Mouse (Mus musculus) liver, adult 2 months (tissue): ENCODE results near the gene BC049352. TPM values are rescaled to one million over a fixed set of nuclear protein-coding genes. Genes with fewer than 3 reads are reported as not detected.
A peak's percentile ranks its signal among the peaks of the same experiment; 100 is the strongest.

ENCODE experiments used
- DNase-seq: peaks from one replicate; pipeline ENCODE4 v3.0.0-alpha.2; 2011; ENCODE audit warnings: low read depth, low spot score; ENCODE audit errors: extremely low read depth
- H3K27ac ChIP-seq: fragments of 200-500 bp; replicated peaks from 2 replicates; pipeline ENCODE4 v1.5.1; 2012; ENCODE audit warnings: low read depth, mild to moderate bottlenecking, control low read depth, inconsistent platforms, low read length; ENCODE audit not compliant: insufficient read depth
- H3K27me3 ChIP-seq: fragments of 200-500 bp; 2 replicates; pipeline ENCODE4 v1.6.1; 2012; ENCODE audit warnings: mild to moderate bottlenecking, moderate library complexity, low read length, inconsistent platforms; ENCODE audit not compliant: control insufficient read depth, insufficient read depth
- H3K36me3 ChIP-seq: fragments of 200-500 bp; 2 replicates; pipeline ENCODE4 v1.6.1; 2012; ENCODE audit warnings: low read length, inconsistent platforms; ENCODE audit not compliant: control insufficient read depth, insufficient read depth
- H3K4me1 ChIP-seq: fragments of 200-500 bp; 2 replicates; pipeline ENCODE4 v1.6.1; 2011; ENCODE audit warnings: low read length; ENCODE audit not compliant: control insufficient read depth, insufficient read depth
- H3K4me3 ChIP-seq: fragments of 200-500 bp; 2 replicates; pipeline ENCODE4 v1.5.1; 2011; ENCODE audit warnings: low read depth, mild to moderate bottlenecking, control low read depth, low read length, moderate library complexity; ENCODE audit not compliant: insufficient read depth
- H3K79me2 ChIP-seq: fragments of 200-500 bp; 2 replicates; pipeline ENCODE4 v1.6.1; 2012; ENCODE audit warnings: inconsistent platforms, mild to moderate bottlenecking, low read length, moderate library complexity; ENCODE audit not compliant: control insufficient read depth, insufficient read depth
- H3K9ac ChIP-seq: fragments of 200-500 bp; 2 replicates; pipeline ENCODE4 v1.6.1; 2012; ENCODE audit warnings: low read depth, mild to moderate bottlenecking, control low read depth, inconsistent platforms, low read length
- CTCF ChIP-seq: fragments of 200-500 bp; IDR thresholded peaks from 2 replicates; pipeline ENCODE4 v1.5.1; 2011; ENCODE audit warnings: low read depth, low read length, control low read depth
- POLR2A ChIP-seq: fragments of 200-500 bp; IDR thresholded peaks from 2 replicates; pipeline ENCODE4 v1.6.1; 2011; ENCODE audit warnings: low read length, control low read depth; ENCODE audit not compliant: insufficient read depth; ENCODE audit errors: extremely low read depth
- WGBS: fragments of 180-500 bp; shearing (Covaris S2); methylation state at CpG from one replicate; pipeline ENCODE4 v1.1.7; 2018; 5-methylcytosine and 5-hydroxymethylcytosine counted together
- polyA plus RNA-seq: library from polyadenylated mRNA; depleted of rRNA; stranded (reverse); fragments of >200 nt; gene quantifications from 2 replicates; pipeline ENCODE4 v1.2.3, GENCODE M21; 2012
- total RNA-seq: library from RNA; depleted of rRNA; stranded (reverse); fragments of >200 nt; gene quantifications from 2 replicates; pipeline ENCODE4 v1.2.3, GENCODE M21; 2014

Gene BC049352
- total and polyA plus RNA-seq, 2 experiments, result 0.17 to 0.55 TPM

- WGBS, result 40% methylated on average over 6 of the region's 6 CpGs
- H3K27ac ChIP-seq, result no peak overlapping the region
- TF ChIP-seq CTCF (no peak), POLR2A (no peak)
Observed at GRCm38 (mm10) chr9:45254021-45254420, 72.2 kb downstream of the BC049352 start.

GRCm38 (mm10) chr9:45254605-45255004, 72.8 kb downstream of the BC049352 start:
- Histone ChIP-seq H3K9ac (no peak overlapping the region), H3K4me1 (no peaks in the 10 kb centered on the region), H3K36me3 (no peaks in the 10 kb centered on the region), H3K79me2 (no peaks in the 10 kb centered on the region), H3K27ac (no peak overlapping the region), H3K27me3 (no peaks in the 10 kb centered on the region), H3K4me3 (no peak overlapping the region)
- WGBS, result 58% methylated on average over 4 of the region's 4 CpGs
- no peak for DNase-seq
- TF ChIP-seq POLR2A (no peak), CTCF (no peak)

More at GRCm38 (mm10) chr9:45254021-45254420, 72.2 kb downstream of the BC049352 start:
- H3K79me2 ChIP-seq, result no peaks in the 10 kb centered on the region
- H3K4me3 ChIP-seq, result no peak overlapping the region
- H3K36me3 ChIP-seq, result no peaks in the 10 kb centered on the region
- H3K4me1 ChIP-seq, result no peaks in the 10 kb centered on the region
- H3K9ac ChIP-seq, result no peak overlapping the region
- H3K27me3 ChIP-seq, result no peaks in the 10 kb centered on the region
- DNase-seq, result no peak

DNA sequence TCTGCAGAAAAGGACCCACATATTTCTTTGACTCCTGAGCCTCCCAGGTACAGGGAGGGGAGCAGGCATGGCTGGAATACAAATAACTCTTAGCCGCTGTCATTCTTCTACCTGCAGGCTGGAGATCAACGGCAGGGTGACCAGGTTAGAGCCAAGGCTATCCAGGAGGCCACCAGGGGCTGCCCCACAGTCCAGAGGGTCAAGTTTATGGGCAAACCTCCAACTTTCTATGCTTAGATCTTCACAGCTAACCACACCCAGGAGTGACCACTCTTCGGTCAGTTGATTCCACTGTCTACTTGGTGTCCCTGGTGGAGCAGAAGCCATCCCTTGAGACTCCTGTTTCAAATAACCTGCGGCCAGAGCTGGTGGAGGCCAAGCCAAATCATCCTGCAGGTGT, 73.6 kb downstream of the BC049352 start:
- Histone ChIP-seq H3K79me2 (no peaks in the 10 kb centered on the region), H3K4me1 (no peaks in the 10 kb centered on the region), H3K9ac (no peak overlapping the region), H3K36me3 (no peaks in the 10 kb centered on the region), H3K4me3 (no peak overlapping the region), H3K27me3 (no peaks in the 10 kb centered on the region), H3K27ac (no peak overlapping the region)
- WGBS, result 73% methylated on average over 4 of the region's 4 CpGs
- DNase-seq, result no peak
- no peak for TF ChIP-seq POLR2A
- TF ChIP-seq CTCF, result no peak

DNA sequence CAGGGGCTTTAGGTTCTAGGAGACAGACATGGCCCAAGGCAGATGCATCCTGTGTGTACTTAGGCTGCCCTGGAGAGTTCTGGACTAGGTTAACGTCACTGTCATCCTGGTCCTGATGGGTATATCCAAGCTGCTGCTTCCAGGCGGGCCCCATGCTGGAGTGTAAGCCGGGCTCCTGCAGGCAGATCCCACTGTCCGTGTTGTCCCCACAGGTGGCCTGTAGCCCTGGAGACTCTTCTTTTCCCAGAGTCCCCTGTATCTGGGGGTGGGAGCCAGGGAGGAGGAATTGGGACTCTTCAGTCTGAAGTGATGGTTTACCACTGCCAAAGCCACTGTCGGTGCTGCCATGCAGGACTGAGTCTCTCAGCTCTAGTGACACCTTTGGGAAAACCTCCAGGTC, 74.2 kb downstream of the BC049352 start:
- 87% methylated on average over 5 of the region's 5 CpGs for WGBS
- no peak for TF ChIP-seq CTCF
- TF ChIP-seq POLR2A, result no peak

GRCm38 (mm10) chr9:45259065-45259464, 77.3 kb downstream of the BC049352 start:
- no peak for DNase-seq
- Histone ChIP-seq H3K27ac (no peak overlapping the region), H3K4me3 (no peak overlapping the region), H3K36me3 (no peaks in the 10 kb centered on the region), H3K4me1 (no peaks in the 10 kb centered on the region), H3K79me2 (no peaks in the 10 kb centered on the region), H3K27me3 (0 out of 2 replicates have a peak, but pooled peaks cover 2% of the 10 kb centered on the region), H3K9ac (no peak overlapping the region)
- no peak for TF ChIP-seq CTCF
- TF ChIP-seq POLR2A, result no peak
- 82% methylated on average over 13 of the region's 13 CpGs for WGBS

More for the DNA sequence above, 74.2 kb downstream of the BC049352 start:
- Histone ChIP-seq H3K79me2 (no peaks in the 10 kb centered on the region), H3K27ac (no peak overlapping the region), H3K4me3 (no peak overlapping the region), H3K27me3 (no peaks in the 10 kb centered on the region), H3K9ac (no peak overlapping the region), H3K36me3 (no peaks in the 10 kb centered on the region), H3K4me1 (no peaks in the 10 kb centered on the region)
- DNase-seq, result no peak

DNA sequence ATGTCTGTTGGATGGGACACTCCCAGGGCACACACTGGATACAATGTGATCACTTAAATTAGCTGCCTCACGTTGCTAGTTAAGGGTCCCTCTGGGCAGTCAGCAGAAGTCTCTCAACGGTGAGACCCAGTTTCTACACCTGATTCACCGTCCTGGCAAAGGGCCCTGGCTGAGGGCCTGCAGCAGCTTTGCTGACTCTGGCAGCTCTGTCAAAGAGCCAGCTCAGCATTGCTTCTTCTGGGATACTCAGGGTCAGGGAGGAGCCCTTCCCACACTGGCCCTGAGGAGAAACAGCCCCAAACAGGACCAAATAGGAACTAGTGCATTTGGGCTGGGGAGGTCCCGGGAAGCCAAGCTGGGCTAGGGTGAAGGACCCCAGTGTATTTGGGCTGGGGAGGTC, 79.7 kb downstream of the BC049352 start:
- no peaks in the 10 kb centered on the region for H3K79me2 ChIP-seq
- no peak overlapping the region for H3K9ac ChIP-seq
- peak; percentile 48 for DNase-seq
- H3K4me3 ChIP-seq, result no peak overlapping the region
- 0 out of 2 replicates have a peak overlapping the region, but pooled peaks have one; percentile 24 for H3K27ac ChIP-seq
- 37% methylated on average over 4 of the region's 4 CpGs for WGBS
- no peaks in the 10 kb centered on the region for H3K4me1 ChIP-seq
- TF ChIP-seq POLR2A (no peak), CTCF (no peak)
- H3K36me3 ChIP-seq, result no peaks in the 10 kb centered on the region
- 0 out of 2 replicates have a peak, but pooled peaks cover 2% of the 10 kb centered on the region for H3K27me3 ChIP-seq

- H3K4me3 ChIP-seq, result no peak overlapping the region
- H3K27me3 ChIP-seq, result 0 out of 2 replicates have a peak, but pooled peaks cover 2% of the 10 kb centered on the region
- 86% methylated on average over 5 of the region's 5 CpGs for WGBS
- no peak overlapping the region for H3K9ac ChIP-seq
- no peak for DNase-seq
- no peak for TF ChIP-seq CTCF
- no peak for TF ChIP-seq POLR2A
- no peaks in the 10 kb centered on the region for H3K36me3 ChIP-seq
- no peaks in the 10 kb centered on the region for H3K79me2 ChIP-seq
- H3K27ac ChIP-seq, result no peak overlapping the region
- no peaks in the 10 kb centered on the region for H3K4me1 ChIP-seq
Observed at GRCm38 (mm10) chr9:45261872-45262271, 80.1 kb downstream of the BC049352 start.
